Mouse (Mus musculus): ENCODE measurements around the gene Gm4792. TPM values are rescaled to one million over a fixed set of nuclear protein-coding genes. Genes with fewer than 3 reads are reported as not detected.

Gene Gm4792
- polyA plus RNA-seq, 1 experiment from 2014 or later: 0.31 TPM

Other genes starting within 250 kb of the Gm4792 start
- 12.3 and 14.3 TPM in 2 replicates for gene Nr2c1, start 150.7 kb downstream of the Gm4792 start, polyA plus RNA-seq (2014; fragmentation: Nextera tagmentation; extraction: Ambion mirVana)
- 451 and 474 TPM in 2 replicates for gene Ndufa12, start 100.0 kb downstream of the Gm4792 start, polyA plus RNA-seq (2014; fragmentation: Nextera tagmentation; extraction: Ambion mirVana)
- gene Tmcc3, start 13.2 kb upstream of the Gm4792 start, polyA plus RNA-seq (2014; fragmentation: Nextera tagmentation; extraction: Ambion mirVana): 4.5 and 5.7 TPM in 2 replicates